Mouse (Mus musculus): ENCODE results near the gene Fam149a. TPM values are rescaled to one million over a fixed set of nuclear protein-coding genes. Genes with fewer than 3 reads are reported as not detected.
"Not testable (repeated sequence)": the region's sequence is repeated elsewhere in the genome, so short reads cannot be mapped to it uniquely, and the experiment has no call there.

Gene Fam149a
- total RNA-seq, 2 experiments from 2014 or later, result 5.2 to 6.5 TPM

- peak; percentile 56 for DNase-seq
These were observed 49.2 kb downstream of the Fam149a start, which contains the start of gene Cyp4v3 for GRCm38 (mm10) chr8:45332685-45333409. TSS of gene Cyp4v3 (minus strand) at chr8:45333216.

GRCm38 (mm10) chr8:45330856-45331255 is 51.2 kb downstream of the Fam149a start:
- no peak for DNase-seq

GRCm38 (mm10) chr8:45329206-45329980 is 52.7 kb downstream of the Fam149a start:
- DNase-seq, result no peak

- DNase-seq, result not testable (repeated sequence)
These were observed 55.0 kb downstream of the Fam149a start for GRCm38 (mm10) chr8:45327076-45327475.

- DNase-seq, result no peak
These were observed 57.9 kb downstream of the Fam149a start for GRCm38 (mm10) chr8:45324151-45324550.

- no peak for DNase-seq
These were observed 60.7 kb downstream of the Fam149a start for GRCm38 (mm10) chr8:45321365-45321764.

- DNase-seq, result no peak
These were observed 61.2 kb downstream of the Fam149a start for GRCm38 (mm10) chr8:45320930-45321329.

GRCm38 (mm10) chr8:45310967-45311366 is 71.1 kb downstream of the Fam149a start:
- DNase-seq, result no peak

- DNase-seq, result no peak
These were observed 73.7 kb downstream of the Fam149a start, which contains the start of gene Gm45753 for GRCm38 (mm10) chr8:45308366-45308765. TSS of gene Gm45753 (minus strand) at chr8:45308466.

GRCm38 (mm10) chr8:45305479-45305878 is 76.6 kb downstream of the Fam149a start:
- no peak for DNase-seq

- no peak for DNase-seq
These were observed 77.7 kb downstream of the Fam149a start for GRCm38 (mm10) chr8:45304354-45304753.

GRCm38 (mm10) chr8:45302390-45302789 is 79.7 kb downstream of the Fam149a start:
- DNase-seq, result no peak

GRCm38 (mm10) chr8:45295276-45295675 is 86.8 kb downstream of the Fam149a start:
- no peak for DNase-seq

- no peak for DNase-seq
These were observed 87.4 kb downstream of the Fam149a start, which contains the start of gene Klkb1 for GRCm38 (mm10) chr8:45294687-45295086. TSS of gene Klkb1 (minus strand) at chr8:45294859.

GRCm38 (mm10) chr8:45291790-45292189 is 90.3 kb downstream of the Fam149a start:
- DNase-seq, result no peak

Other genes starting within 250 kb of the Fam149a start
- under 1 TPM in 1 of 2 experiments, not detected in 1; 0.11 TPM for gene F11, start 120.3 kb downstream of the Fam149a start, total RNA-seq (2021)
- not detected for gene Klkb1, start 87.4 kb downstream of the Fam149a start, total RNA-seq (2021)
- not detected for gene Gm45753, start 73.8 kb downstream of the Fam149a start, total RNA-seq (2021)
- gene Cyp4v3, start 49.1 kb downstream of the Fam149a start, total RNA-seq (2021), result 1 to 10 TPM; 1.4 to 1.5 TPM
- 1 to 10 TPM; 3.8 TPM for gene Tlr3, start 28.8 kb upstream of the Fam149a start, total RNA-seq (2021)
- gene Sorbs2, start 125.5 kb upstream of the Fam149a start, total RNA-seq (2021), result 10 to 100 TPM; 20.4 to 26.5 TPM

All from gastrocnemius, postnatal 10 days (tissue).